Mouse (Mus musculus): ENCODE results near the gene Gm8232.
"Not testable (repeated sequence)": the region's sequence is repeated elsewhere in the genome, so short reads cannot be mapped to it uniquely, and the experiment has no call there.

Gm8232 gene

GRCm38 (mm10) chr14:44433335-44433734 lies at the start of gene Gm8232:
Gene Gm8232, plus strand, starts transcription at chr14:44433635.
- not testable (repeated sequence) for DNase-seq

GRCm38 (mm10) chr14:44384233-44384632 lies 49.2 kb upstream of the Gm8232 start:
- not testable (repeated sequence) for DNase-seq

GRCm38 (mm10) chr14:44410588-44410987 lies 22.8 kb upstream of the Gm8232 start, which contains the start of gene Gm3371:
Gene Gm3371, minus strand, starts transcription at chr14:44410688.
- DNase-seq, result not testable (repeated sequence)
